Comparison of ENCODE assay signal across 12 mouse cellular contexts in the genomic region with DNA sequence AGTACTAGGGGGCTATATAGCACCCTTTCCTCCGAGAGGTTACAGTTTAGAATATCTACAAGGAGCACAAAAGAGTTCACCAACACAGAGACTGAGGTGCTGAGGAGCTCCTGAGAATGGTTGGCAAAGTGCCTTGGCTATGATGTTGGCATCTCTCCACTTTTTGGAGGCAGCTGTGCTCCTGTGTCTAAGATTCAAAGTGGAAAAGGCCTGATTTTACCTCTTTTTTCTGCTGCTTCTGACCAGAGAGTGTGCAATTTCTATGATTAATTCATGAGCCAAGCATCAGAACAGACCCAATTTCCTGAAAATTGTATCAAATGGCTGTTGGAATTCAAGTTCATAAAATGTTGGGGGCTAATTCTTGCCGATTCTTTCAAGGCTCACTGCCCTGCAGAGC.
DNase-seq lines count a peak whose midpoint lies in the region; ATAC-seq lines count a peak whose summit lies in the region.
"Had no signal": no experiment of that assay in that cellular context is flagged by ENCODE, and none has a peak within 500 bp of the region (broad histone marks: within the 10 kb centered on the region; RNA-seq: fewer than 3 reads in every experiment).

No protein-coding gene starts in this region.

- no peak overlapping the region for H3K9ac ChIP-seq in heart, embryonic 16.5 days (ENCODE audit: low read length)
- H3K9ac ChIP-seq in heart, embryonic 12.5 days = no peak overlapping the region
- H3K9ac ChIP-seq in limb, embryonic 15.5 days = no peak overlapping the region
- H3K9ac ChIP-seq: hindbrain, embryonic 15.5 days had no signal

- H3K4me3 ChIP-seq in heart, embryonic 16.5 days (ENCODE audit: low read length) = no peak overlapping the region
- H3K4me3 ChIP-seq in heart, embryonic 12.5 days = no peak overlapping the region
- H3K4me3 ChIP-seq in limb, embryonic 15.5 days = no peak overlapping the region
- H3K4me3 ChIP-seq: erythroblast, embryonic 14.5 days; hindbrain, embryonic 15.5 days had no signal

- 35% methylated on average over 2 of the region's 2 CpGs for WGBS in heart, embryonic 16.5 days
- WGBS in heart, embryonic 12.5 days = 49% methylated on average over 2 of the region's 2 CpGs
- 26% methylated on average over 2 of the region's 2 CpGs for WGBS in limb, embryonic 15.5 days

- no peaks in the 10 kb centered on the region for H3K9me3 ChIP-seq in heart, embryonic 16.5 days (replicated peaks; ENCODE audit: control insufficient read depth, low read length)
- no peaks in the 10 kb centered on the region for H3K9me3 ChIP-seq in heart, embryonic 12.5 days (replicated peaks)
- H3K9me3 ChIP-seq in limb, embryonic 15.5 days = no peaks in the 10 kb centered on the region
- H3K9me3 ChIP-seq: hindbrain, embryonic 15.5 days had no signal

- H3K36me3 ChIP-seq in heart, embryonic 16.5 days (ENCODE audit: control insufficient read depth, insufficient read depth) = no peaks in the 10 kb centered on the region
- peaks cover 3% of the 10 kb centered on the region; the same call in 1 of the 2 replicates for H3K36me3 ChIP-seq in heart, embryonic 12.5 days
- H3K36me3 ChIP-seq in limb, embryonic 15.5 days = no peaks in the 10 kb centered on the region
- H3K36me3 ChIP-seq: hindbrain, embryonic 15.5 days had no signal

- H3K27me3 ChIP-seq in heart, embryonic 16.5 days (ENCODE audit: control insufficient read depth, insufficient read depth, low read length) = no peaks in the 10 kb centered on the region
- H3K27me3 ChIP-seq in heart, embryonic 12.5 days (replicated peaks) = no peaks in the 10 kb centered on the region
- no peaks in the 10 kb centered on the region for H3K27me3 ChIP-seq in limb, embryonic 15.5 days
- H3K27me3 ChIP-seq: hindbrain, embryonic 15.5 days had no signal

- DNase-seq in adrenal gland, adult 2 months = peak; percentile 39
- DNase-seq in adrenal gland, adult 18-20 months (ENCODE audit: low spot score in 2 of 2) = no peak
- DNase-seq in lung, postnatal 10 days = peak; percentile 28
- no peak for DNase-seq in lung, postnatal 25 days (ENCODE audit: low spot score)
- DNase-seq in thymus, postnatal 36 days = no peak
- DNase-seq: lung, postnatal 36 days; spleen, adult 18-20 months had no signal

- no peak for ATAC-seq in heart, embryonic 16.5 days (replicated peaks; ENCODE audit: extremely low read depth, insufficient read depth, low FRiP score)
- ATAC-seq in heart, embryonic 12.5 days (ENCODE audit: insufficient number of reproducible peaks, low FRiP score) = no peak
- no peak for ATAC-seq in limb, embryonic 15.5 days (ENCODE audit: insufficient number of reproducible peaks, low FRiP score, low TSS enrichment, low read depth)

- H3K4me2 ChIP-seq in heart, embryonic 16.5 days (ENCODE audit: low read depth, low read length) = no peak overlapping the region
- no peak overlapping the region for H3K4me2 ChIP-seq in heart, embryonic 12.5 days
- H3K4me2 ChIP-seq in limb, embryonic 15.5 days = no peak overlapping the region
- H3K4me2 ChIP-seq: hindbrain, embryonic 15.5 days had no signal

- peaks cover 58% of the 10 kb centered on the region for H3K4me1 ChIP-seq in heart, embryonic 16.5 days (ENCODE audit: control insufficient read depth, insufficient read depth, low read length)
- H3K4me1 ChIP-seq in heart, embryonic 12.5 days (replicated peaks) = peaks cover 64% of the 10 kb centered on the region
- peaks cover 17% of the 10 kb centered on the region for H3K4me1 ChIP-seq in limb, embryonic 15.5 days

- peak overlapping the region; percentile 30 for H3K27ac ChIP-seq in heart, embryonic 16.5 days (ENCODE audit: low read length)
- H3K27ac ChIP-seq in heart, embryonic 12.5 days (ENCODE audit: poor library complexity, severe bottlenecking) = no peak overlapping the region
- H3K27ac ChIP-seq in limb, embryonic 15.5 days = peak overlapping the region; percentile 14; the same call in 1 of the 2 replicates
- H3K27ac ChIP-seq: hindbrain, embryonic 15.5 days had no signal

Comparison
In these comparisons a context has a peak if more than half of its experiments do, and no peak if none do; other contexts are left out.
1. DNase-seq: peak in adrenal gland, adult 2 months (single experiment) and lung, postnatal 10 days (single experiment); none in adrenal gland, adult 18-20 months (0 of 2), lung, postnatal 25 days (single experiment) and thymus, postnatal 36 days (0 of 2).